Mouse (Mus musculus): ENCODE results near the gene Lrrc7. TPM values are rescaled to one million over a fixed set of nuclear protein-coding genes. Genes with fewer than 3 reads are reported as not detected.

Gene Lrrc7
- total and polyA plus RNA-seq, 3 experiments: 0.07 TPM; not detected in 2

- TF ChIP-seq BHLHE40 (IDR thresholded peaks at IDR 0.05; ENCODE audit: low read depth, low read length): no peak
- no peak for TF ChIP-seq HCFC1 (IDR thresholded peaks at IDR 0.05; ENCODE audit: low read depth, low read length)
- no peak for TF ChIP-seq JUN (IDR thresholded peaks at IDR 0.05; ENCODE audit: insufficient read depth, low read depth, low read length)
- no peak for TF ChIP-seq NRF1 (IDR thresholded peaks at IDR 0.05; ENCODE audit: low read depth, low read length)
- TF ChIP-seq MYC (IDR thresholded peaks at IDR 0.05; ENCODE audit: low read depth, low read length): no peak
- no peak for TF ChIP-seq NELFE (IDR thresholded peaks at IDR 0.05; ENCODE audit: low read depth, low read length)
- TF ChIP-seq ELF1 (IDR thresholded peaks at IDR 0.05; ENCODE audit: low read depth, low read length): no peak
- TF ChIP-seq MAFK (IDR thresholded peaks at IDR 0.05; ENCODE audit: insufficient replicate concordance, low read length): no peak
- no peak for TF ChIP-seq ZMIZ1 (IDR thresholded peaks at IDR 0.05; ENCODE audit: low read depth, low read length)
- TF ChIP-seq ZC3H11A (IDR thresholded peaks at IDR 0.05; ENCODE audit: low read depth, low read length): no peak
- TF ChIP-seq RCOR1 (conservative IDR thresholded peaks at IDR 0.05; ENCODE audit: low read depth, low read length): no peak
- no peak for TF ChIP-seq CHD2 (IDR thresholded peaks at IDR 0.05; ENCODE audit: low read length)
- no peak for TF ChIP-seq IRF4 (IDR thresholded peaks at IDR 0.05; ENCODE audit: low read depth, low read length)
- no peak for TF ChIP-seq JUND (conservative IDR thresholded peaks at IDR 0.05; ENCODE audit: low read depth, low read length)
- no peak for TF ChIP-seq MXI1 (IDR thresholded peaks at IDR 0.05; ENCODE audit: low read depth, low read length)
- TF ChIP-seq KAT2A (IDR thresholded peaks at IDR 0.05; ENCODE audit: insufficient replicate concordance, low read length): no peak
- H3K27me3 ChIP-seq (replicated peaks): no peaks in the 10 kb centered on the region
- H3K9me3 ChIP-seq (replicated peaks; ENCODE audit: low read length): no peaks in the 10 kb centered on the region
- no peak overlapping the region for H3K9ac ChIP-seq (ENCODE audit: insufficient read depth, low read depth)
- no peak overlapping the region for H3K27ac ChIP-seq (ENCODE audit: insufficient read depth, low read depth)
- dilution Hi-C loops (cut with MboI; ENCODE audit: extremely low pct_ligation_motif_present, extremely low pct_unique_long_range_greater_than_20kb, low sequenced_read_pairs): no loop called here
- no peaks in the 10 kb centered on the region for H3K36me3 ChIP-seq (replicated peaks in 1 of 2; ENCODE audit: control insufficient read depth in 1 of 2, insufficient read depth in 1 of 2, low read length in 1 of 2)
- no peak overlapping the region for H3K4me2 ChIP-seq (ENCODE audit: insufficient read depth, low read depth, poor library complexity, severe bottlenecking)
- no peak for DNase-seq (ENCODE audit: extremely low read depth)
- no peak overlapping the region for H3K4me3 ChIP-seq (replicated peaks in 1 of 3; ENCODE audit: low read depth in 2 of 3, low read length in 2 of 3, poor library complexity in 1 of 3)
- in situ Hi-C loops (cut with MboI; ENCODE audit: low pct_ligation_motif_present, low pct_unique_long_range_greater_than_20kb, low sequenced_read_pairs): no loop called here
- no peaks in the 10 kb centered on the region for H3K79me2 ChIP-seq (replicated peaks; ENCODE audit: control insufficient read depth, extremely low read depth, insufficient read depth, poor library complexity, severe bottlenecking)
- H3K4me1 ChIP-seq (ENCODE audit: control insufficient read depth in 1 of 2, insufficient read depth in 2 of 2): no peaks in the 10 kb centered on the region
Measured at GRCm38 (mm10) chr3:158532859-158533258, 29.2 kb downstream of the Lrrc7 start.

GRCm38 (mm10) chr3:158528471-158528870 lies 33.5 kb downstream of the Lrrc7 start:
- Histone ChIP-seq H3K4me3 (replicated peaks in 1 of 3; ENCODE audit: low read depth in 2 of 3, low read length in 2 of 3, poor library complexity in 1 of 3) (no peak overlapping the region), H3K9ac (ENCODE audit: insufficient read depth, low read depth) (no peak overlapping the region), H3K4me2 (ENCODE audit: insufficient read depth, low read depth, poor library complexity, severe bottlenecking) (no peak overlapping the region), H3K4me1 (ENCODE audit: control insufficient read depth in 1 of 2, insufficient read depth in 2 of 2) (no peaks in the 10 kb centered on the region), H3K36me3 (replicated peaks in 1 of 2; ENCODE audit: control insufficient read depth in 1 of 2, insufficient read depth in 1 of 2, low read length in 1 of 2) (no peaks in the 10 kb centered on the region), H3K27ac (ENCODE audit: insufficient read depth, low read depth) (no peak overlapping the region), H3K79me2 (replicated peaks; ENCODE audit: control insufficient read depth, extremely low read depth, insufficient read depth, poor library complexity, severe bottlenecking) (no peaks in the 10 kb centered on the region), H3K9me3 (replicated peaks; ENCODE audit: low read length) (no peaks in the 10 kb centered on the region), H3K27me3 (replicated peaks) (no peaks in the 10 kb centered on the region)
- no peak for DNase-seq (ENCODE audit: extremely low read depth)
- TF ChIP-seq MYC (IDR thresholded peaks at IDR 0.05; ENCODE audit: low read depth, low read length): no peak
- TF ChIP-seq POLR2A (IDR thresholded peaks at IDR 0.05; ENCODE audit: low read depth, low read length): no peak
- no peak for TF ChIP-seq ZMIZ1 (IDR thresholded peaks at IDR 0.05; ENCODE audit: low read depth, low read length)
- TF ChIP-seq POLR2AphosphoS2 (IDR thresholded peaks at IDR 0.05; ENCODE audit: low read depth, low read length): no peak
- no peak for TF ChIP-seq SIN3A (IDR thresholded peaks at IDR 0.05; ENCODE audit: low read length)
- TF ChIP-seq KAT2A (IDR thresholded peaks at IDR 0.05; ENCODE audit: insufficient replicate concordance, low read length): no peak
- no peak for TF ChIP-seq CHD1 (IDR thresholded peaks at IDR 0.05; ENCODE audit: low read depth, low read length)
- TF ChIP-seq UBTF (IDR thresholded peaks at IDR 0.05; ENCODE audit: low read depth, low read length): no peak
- TF ChIP-seq TBP (conservative IDR thresholded peaks at IDR 0.05; ENCODE audit: low read depth, low read length): no peak
- TF ChIP-seq MEF2A (IDR thresholded peaks at IDR 0.05; ENCODE audit: borderline replicate concordance, low read depth, low read length): no peak
- TF ChIP-seq MAX (IDR thresholded peaks at IDR 0.05; ENCODE audit: low read length): no peak
- no peak for TF ChIP-seq USF2 (conservative IDR thresholded peaks at IDR 0.05; ENCODE audit: low read depth, low read length)
- TF ChIP-seq CHD2 (IDR thresholded peaks at IDR 0.05; ENCODE audit: low read length): no peak
- dilution Hi-C loops (cut with MboI; ENCODE audit: extremely low pct_ligation_motif_present, extremely low pct_unique_long_range_greater_than_20kb, low sequenced_read_pairs): no loop called here
- in situ Hi-C loops (cut with MboI; ENCODE audit: low pct_ligation_motif_present, low pct_unique_long_range_greater_than_20kb, low sequenced_read_pairs): no loop called here

Measured in CH12.LX (cell line).